Mouse (Mus musculus): ENCODE results near the gene Ubr4. TPM values are rescaled to one million over a fixed set of nuclear protein-coding genes. Genes with fewer than 3 reads are reported as not detected.

The Ubr4 gene
- total and polyA plus RNA-seq, 3 experiments: 81.9 to 270 (median 177) TPM

- TF ChIP-seq HCFC1 (IDR thresholded peaks at IDR 0.05; ENCODE audit: low read depth, low read length) (peak; percentile 97), USF1 (IDR thresholded peaks at IDR 0.05; ENCODE audit: low read depth, low read length) (peak; percentile 34; the same call in 1 of the 2 replicates), CHD1 (IDR thresholded peaks at IDR 0.05; ENCODE audit: low read depth, low read length) (no peak), MXI1 (IDR thresholded peaks at IDR 0.05; ENCODE audit: low read depth, low read length) (peak; percentile 56; the same call in 1 of the 2 replicates), ELF1 (IDR thresholded peaks at IDR 0.05; ENCODE audit: low read depth, low read length) (peak; percentile 81), TAL1 (IDR thresholded peaks at IDR 0.05; ENCODE audit: low read length) (no peak), MYB (IDR thresholded peaks at IDR 0.05; ENCODE audit: low read depth, low read length) (no peak), NRF1 (IDR thresholded peaks at IDR 0.05; ENCODE audit: insufficient read depth, low read depth, low read length, poor library complexity, severe bottlenecking) (peak; percentile 96)
Observed at GRCm38 (mm10) chr4:139380207-139380748, 27.9 kb downstream of the Ubr4 start (continued).

DNA sequence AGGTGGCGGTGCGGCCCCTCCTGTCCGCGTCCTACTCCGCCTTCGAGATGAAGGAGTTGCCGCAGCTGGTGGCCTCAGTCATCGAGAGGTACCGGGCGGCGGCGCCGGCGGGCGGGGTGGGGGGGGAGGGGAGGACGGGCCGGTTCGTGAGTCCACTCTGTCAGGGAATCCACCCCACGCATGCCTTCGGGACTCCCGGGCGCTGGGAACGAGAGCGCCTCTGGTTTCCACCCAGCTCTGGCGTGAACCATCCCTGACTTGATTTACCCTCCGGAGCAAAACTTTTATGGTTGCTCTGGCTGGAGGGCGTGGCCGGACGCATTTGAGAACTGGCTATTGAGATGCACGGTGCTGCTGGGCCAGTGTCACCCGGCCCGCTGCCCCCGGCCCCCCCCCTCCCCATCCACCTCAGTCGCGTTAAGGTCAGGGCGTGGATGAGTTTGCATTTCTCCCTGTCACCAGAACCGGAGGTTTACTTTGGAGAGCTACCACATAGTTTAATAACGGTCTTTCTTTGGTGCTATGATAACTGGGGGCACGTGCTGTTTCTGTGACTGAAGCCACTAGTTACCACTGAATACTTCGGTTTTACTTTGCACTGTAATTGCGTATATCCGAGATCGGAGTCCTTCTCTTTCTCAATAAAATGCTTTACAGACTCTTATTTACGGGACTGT lies 28.5 kb downstream of the Ubr4 start:
- peaks cover 58% of the 10 kb centered on the region for H3K79me2 ChIP-seq (ENCODE audit: control insufficient read depth, insufficient read depth, low read length, poor library complexity)
- peaks cover 0 to 8% of the 10 kb centered on the region in 2 experiments; a peak in 2 of 4 replicates for H3K4me1 ChIP-seq (ENCODE audit: control insufficient read depth in 1 of 2, insufficient read depth in 2 of 2, low read length in 2 of 2)
- no peaks in the 10 kb centered on the region for H3K9me3 ChIP-seq (replicated peaks; ENCODE audit: insufficient read depth, low read length)
- H3K9ac ChIP-seq (ENCODE audit: control insufficient read depth, low read depth, low read length, poor library complexity, severe bottlenecking): peak overlapping the region; percentile 81
- H3K36me3 ChIP-seq (ENCODE audit: control insufficient read depth in 1 of 2, insufficient read depth in 2 of 2, low read length in 2 of 2): peaks cover 0 to 13% of the 10 kb centered on the region in 2 experiments; a peak in 3 of 4 replicates
- peak overlapping the region; percentile 84 for H3K27ac ChIP-seq (ENCODE audit: control insufficient read depth, low read depth, low read length)
- peak overlapping the region; percentile 66 to 68 for H3K4me3 ChIP-seq (ENCODE audit: control insufficient read depth in 1 of 2, insufficient read depth in 1 of 2, low read depth in 2 of 2, low read length in 2 of 2)
- DNase-seq (ENCODE audit: low read depth, low spot score): peak; percentile 73
- no peaks in the 10 kb centered on the region for H3K27me3 ChIP-seq (ENCODE audit: control insufficient read depth in 1 of 2, insufficient read depth in 2 of 2, low read length in 2 of 2)
- TF ChIP-seq TCF12 (IDR thresholded peaks at IDR 0.05; ENCODE audit: low read depth, low read length) (no peak), RCOR1 (IDR thresholded peaks at IDR 0.05; ENCODE audit: low read depth, low read length) (no peak), GATA1 (IDR thresholded peaks at IDR 0.05; ENCODE audit: low read depth, low read length) (peak; percentile 19; the same call in 1 of the 2 replicates), CHD1 (IDR thresholded peaks at IDR 0.05; ENCODE audit: low read depth, low read length) (peak; percentile 54; the same call in 1 of the 2 replicates), POLR2AphosphoS5 (IDR thresholded peaks at IDR 0.05; ENCODE audit: borderline replicate concordance, low read depth, low read length) (no peak), MEF2A (IDR thresholded peaks at IDR 0.05; ENCODE audit: extremely low read depth, insufficient replicate concordance, low read depth, low read length, poor library complexity, severe bottlenecking) (no peak), RAD21 (IDR thresholded peaks at IDR 0.05; ENCODE audit: low read depth, low read length) (no peak), SMC3 (IDR thresholded peaks at IDR 0.05; ENCODE audit: low read depth, low read length) (no peak), E2F4 (IDR thresholded peaks at IDR 0.05; ENCODE audit: borderline replicate concordance, low read depth, low read length) (no peak), ELF1 (IDR thresholded peaks at IDR 0.05; ENCODE audit: low read depth, low read length) (no peak), EP300 (IDR thresholded peaks at IDR 0.05; ENCODE audit: low read depth in 1 of 2, low read length in 2 of 2) (peak in 1 of 2 experiments; percentile 45; a peak in 1 of 4 replicates), MYC (IDR thresholded peaks at IDR 0.05; ENCODE audit: low read depth, low read length) (peak; percentile 90), MYB (IDR thresholded peaks at IDR 0.05; ENCODE audit: low read depth, low read length) (no peak; the same call in 1 of the 2 replicates), NELFE (IDR thresholded peaks at IDR 0.05; ENCODE audit: low read depth, low read length) (no peak), ZC3H11A (IDR thresholded peaks at IDR 0.05; ENCODE audit: low read depth, low read length) (no peak), ZNF384 (IDR thresholded peaks at IDR 0.05; ENCODE audit: low read depth, low read length) (no peak), CTCF (IDR thresholded peaks at IDR 0.05 in 2 of 3, conservative IDR thresholded peaks at IDR 0.05 in 1 of 3; ENCODE audit: control insufficient read depth in 1 of 3, insufficient read depth in 1 of 3, low read depth in 2 of 3, low read length in 3 of 3, poor library complexity in 1 of 3, severe bottlenecking in 1 of 3) (no peak), NRF1 (IDR thresholded peaks at IDR 0.05; ENCODE audit: insufficient read depth, low read depth, low read length, poor library complexity, severe bottlenecking) (no peak), ETS1 (IDR thresholded peaks at IDR 0.05; ENCODE audit: low read depth, low read length) (peak; percentile 18; the same call in 1 of the 2 replicates), MXI1 (IDR thresholded peaks at IDR 0.05; ENCODE audit: low read depth, low read length) (peak; percentile 98), MAX (IDR thresholded peaks at IDR 0.05; ENCODE audit: low read length) (peak; percentile 86), BHLHE40 (IDR thresholded peaks at IDR 0.05; ENCODE audit: borderline replicate concordance, low read depth, low read length) (peak; percentile 88), KAT2A (conservative IDR thresholded peaks at IDR 0.05; ENCODE audit: low read depth, low read length) (no peak), ZMIZ1 (IDR thresholded peaks at IDR 0.05; ENCODE audit: low read depth, low read length) (peak; percentile 22; the same call in 1 of the 2 replicates), MAFK (IDR thresholded peaks at IDR 0.05; ENCODE audit: borderline replicate concordance, low read depth, low read length) (no peak), CHD2 (IDR thresholded peaks at IDR 0.05; ENCODE audit: low read length) (no peak), MAZ (IDR thresholded peaks at IDR 0.05; ENCODE audit: low read depth, low read length) (no peak; the same call in 1 of the 2 replicates), JUND (IDR thresholded peaks at IDR 0.05; ENCODE audit: low read depth, low read length) (no peak), ZKSCAN1 (IDR thresholded peaks at IDR 0.05; ENCODE audit: low read depth, low read length) (no peak)

Data from MEL (cell line).